ENCODE assay signal across 10 mouse cellular contexts in the genomic region with DNA sequence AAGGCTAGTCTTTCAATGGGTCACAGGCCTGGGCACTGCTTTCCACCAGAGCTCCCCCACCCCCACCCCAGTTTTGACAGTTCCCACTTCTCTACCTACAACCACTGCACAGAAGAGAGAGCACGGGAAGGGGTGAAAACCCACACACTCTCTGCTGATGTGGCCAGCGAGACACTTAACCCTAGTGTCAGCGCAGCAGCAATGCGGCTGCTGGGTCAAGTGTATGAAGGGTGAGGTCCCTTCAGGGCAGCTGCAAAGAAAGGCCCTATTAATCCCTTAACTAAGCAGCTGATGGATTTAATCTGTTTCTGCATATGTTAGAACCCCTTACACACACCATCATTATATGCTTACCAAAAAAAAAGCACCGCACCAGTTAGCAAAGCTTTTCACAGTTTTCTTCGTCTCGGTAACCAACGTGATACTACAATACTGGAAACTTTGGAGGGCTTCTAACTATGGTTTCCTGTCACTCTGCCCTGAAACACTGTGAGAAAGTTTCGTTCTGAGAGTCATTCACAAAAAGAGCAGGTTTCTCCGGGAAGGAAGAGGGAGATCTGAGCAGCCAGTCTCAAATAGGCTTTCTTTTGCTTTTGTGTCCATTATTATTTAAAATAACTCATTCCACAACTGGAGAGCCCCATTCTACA.
A peak's percentile ranks its signal among the peaks of the same experiment; 100 is the strongest.
DNase-seq lines count a peak whose midpoint lies in the region; ATAC-seq and TF ChIP-seq lines count a peak whose summit lies in the region.
"Had no signal": no experiment of that assay in that cellular context is flagged by ENCODE, and none has a peak within 500 bp of the region (broad histone marks: within the 10 kb centered on the region; RNA-seq: fewer than 3 reads in every experiment).

No protein-coding gene starts in this region.

- no peak overlapping the region for H3K9ac ChIP-seq in lung, embryonic 15.5 days

- peaks cover 41% of the 10 kb centered on the region for H3K4me1 ChIP-seq in lung, embryonic 15.5 days
- H3K4me1 ChIP-seq in small intestine, adult 2 months (ENCODE audit: control insufficient read depth, insufficient read depth, insufficient read length, low read length), result peaks cover 15% of the 10 kb centered on the region; the same call in 1 of the 2 replicates

- TF ChIP-seq CTCF in small intestine, adult 2 months (IDR thresholded peaks at IDR 0.05; ENCODE audit: extremely low read depth, insufficient read length, insufficient replicate concordance, low read depth, low read length), result no peak

- WGBS in lung, embryonic 15.5 days, result 39% methylated on average over 10 of the region's 10 CpGs
- 21% methylated on average over 10 of the region's 10 CpGs for WGBS in small intestine, adult 2 months

- TF ChIP-seq POLR2A in small intestine, adult 2 months (IDR thresholded peaks at IDR 0.05; ENCODE audit: low read depth, low read length), result no peak

- ATAC-seq in lung, embryonic 15.5 days (ENCODE audit: borderline replicate concordance, extremely low read depth, low FRiP score, low TSS enrichment), result no peak
- peak; percentile 61 for ATAC-seq in inflammation-experienced regulatory T-cells, adult 6 months

- H3K36me3 ChIP-seq in lung, embryonic 15.5 days, result no peaks in the 10 kb centered on the region
- H3K36me3 ChIP-seq in small intestine, adult 2 months (ENCODE audit: control insufficient read depth, insufficient read depth, low read length), result no peaks in the 10 kb centered on the region

- H3K27ac ChIP-seq in lung, embryonic 15.5 days, result peak overlapping the region; percentile 24; the same call in 1 of the 2 replicates
- H3K27ac ChIP-seq in small intestine, adult 2 months (ENCODE audit: insufficient read depth, low read depth, low read length), result no peak overlapping the region

- H3K9me3 ChIP-seq in lung, embryonic 15.5 days, result no peaks in the 10 kb centered on the region

- no peak overlapping the region for H3K4me3 ChIP-seq in lung, embryonic 15.5 days
- H3K4me3 ChIP-seq in small intestine, adult 2 months (ENCODE audit: low read depth, low read length), result peak overlapping the region; percentile 37

- DNase-seq in embryo, embryonic 10 days (ENCODE audit: low spot score), result peak; percentile 57
- DNase-seq in embryo, embryonic 9.5 days (ENCODE audit: extremely low spot score), result no peak
- no peak for DNase-seq in lung, postnatal 25 days (ENCODE audit: low spot score)
- no peak for DNase-seq in frontal cortex, postnatal 14 days (ENCODE audit: low spot score in 2 of 2)
- DNase-seq in layer of hippocampus, postnatal 14 days (ENCODE audit: low spot score in 2 of 2), result no peak
- DNase-seq: cerebellum, adult 18-20 months; right cerebral cortex, adult 18-20 months had no signal

- H3K4me2 ChIP-seq in lung, embryonic 15.5 days, result peak overlapping the region; percentile 25; the same call in 1 of the 2 replicates

- H3K27me3 ChIP-seq in lung, embryonic 15.5 days, result no peaks in the 10 kb centered on the region
- H3K27me3 ChIP-seq in small intestine, adult 2 months (ENCODE audit: control insufficient read depth, insufficient read depth, low read length), result no peaks in the 10 kb centered on the region
